Mouse (Mus musculus) macrophage (primary cell): ENCODE measurements around the gene Cyfip1. TPM values are rescaled to one million over a fixed set of nuclear protein-coding genes. Genes with fewer than 3 reads are reported as not detected.

Experiments used
- H3K27ac ChIP-seq: fragments of 350-480 bp; formaldehyde crosslinking; 2 replicates; pipeline ENCODE4 v1.9.0; 2021
- H3K36me3 ChIP-seq: fragments of 350-480 bp; formaldehyde crosslinking; 2 replicates; pipeline ENCODE4 v1.9.0; 2021; ENCODE audit errors: inconsistent target
- H3K4me3 ChIP-seq: fragments of 350-480 bp; formaldehyde crosslinking; 2 replicates; pipeline ENCODE4 v1.9.0; 2021; ENCODE audit errors: inconsistent target
- H3K79me2 ChIP-seq: fragments of 350-480 bp; formaldehyde crosslinking; 2 replicates; pipeline ENCODE4 v1.9.0; 2021; ENCODE audit errors: inconsistent target
- WGBS: methylation state at CpG from one replicate; pipeline ENCODE4 v1.1.7; 2026; ENCODE audit warnings: inconsistent platforms; ENCODE audit not compliant: missing documents; 5-methylcytosine and 5-hydroxymethylcytosine counted together
- polyA plus RNA-seq: library from polyadenylated mRNA; stranded (reverse); fragments of 250-400 nt; gene quantifications from 3 replicates; pipeline ENCODE4 v1.2.4, GENCODE M21; 2018; ENCODE audit warnings: inconsistent platforms
- total RNA-seq, 78 experiments: library from RNA; depleted of rRNA; stranded (reverse); fragments of 250-400 nt; gene quantifications; 1 replicate in 9 of 78; 2 replicates in 24 of 78; 3 replicates in 43 of 78; 4 replicates in 2 of 78; pipeline ENCODE4 v1.2.4; 2018; ENCODE audit warnings: inconsistent platforms in 56 of 78

Cyfip1 gene
- 100 to 1,000 TPM; 148 to 762 (median 285) TPM for total RNA-seq (2018; cell fraction: chromatin; rRNA removed)
- total RNA-seq (2018; cell fraction: cytosol; rRNA removed), result 100 to 1,000 TPM in 25 of 26 experiments, 10 to 100 TPM in 1; 99.8 to 224 (median 153) TPM
- total RNA-seq (2018; cell fraction: nucleus; rRNA removed), result 100 to 1,000 TPM; 116 to 365 (median 254) TPM
- 87.4 to 196 TPM (median 94.6 TPM) in 3 replicates for polyA plus RNA-seq

DNA sequence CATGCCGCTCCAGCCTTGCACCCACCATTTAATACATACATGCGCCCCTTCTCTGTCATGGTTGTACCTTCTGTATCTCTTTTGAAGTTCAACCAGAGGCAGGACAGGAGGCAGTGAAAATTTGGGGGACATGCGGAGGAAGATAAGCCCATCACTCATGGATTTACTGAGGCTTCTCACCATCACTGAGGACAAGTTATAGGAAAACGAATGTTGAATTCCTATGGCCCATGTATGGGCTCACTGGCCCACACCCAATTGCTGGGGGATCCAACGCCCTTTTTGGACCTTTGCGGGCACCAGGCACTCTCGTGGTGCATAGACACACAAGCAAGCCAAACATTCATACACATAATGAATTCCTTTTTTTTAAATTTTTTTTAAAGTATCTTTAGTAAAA, at the start of gene Cyfip1:
Gene Cyfip1, plus strand, starts transcription at position 301 of the 400 bp plus-strand sequence.
- no peaks in the 10 kb centered on the region for H3K36me3 ChIP-seq
- 82% methylated on average over 7 of the region's 7 CpGs for WGBS
- H3K4me3 ChIP-seq, result peak within 1 kb of the TSS; percentile 84
- peak within 1 kb of the TSS; percentile 66 for H3K27ac ChIP-seq
- peaks cover 42% of the 10 kb centered on the region for H3K79me2 ChIP-seq

DNA sequence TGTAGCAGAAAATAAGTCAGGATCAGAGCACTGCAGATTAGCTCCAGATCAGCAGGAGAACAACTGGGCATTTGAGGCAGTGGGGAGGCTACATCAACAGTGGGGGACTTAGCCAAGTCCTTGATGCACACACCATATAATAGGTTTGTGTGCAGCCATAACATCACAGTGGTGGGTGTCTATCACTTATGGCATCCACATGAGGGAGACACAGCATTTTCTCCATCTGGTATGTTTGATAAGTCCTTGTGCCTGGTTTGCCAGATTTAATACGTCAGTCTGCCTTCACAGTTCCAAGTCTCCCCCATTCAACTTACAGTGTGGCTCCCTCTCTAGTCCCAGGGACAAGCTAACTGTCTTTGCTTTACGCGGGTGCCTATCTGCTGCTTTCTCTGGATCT, 49.3 kb upstream of the Cyfip1 start:
- WGBS, result 97% methylated on average over 3 of the region's 3 CpGs
- peaks cover 13% of the 10 kb centered on the region for H3K36me3 ChIP-seq
- no peak overlapping the region for H3K27ac ChIP-seq
- H3K79me2 ChIP-seq, result peaks cover 26% of the 10 kb centered on the region
- H3K4me3 ChIP-seq, result no peak overlapping the region

- Histone ChIP-seq H3K36me3 (peaks cover 23% of the 10 kb centered on the region), H3K27ac (peak overlapping the region; percentile 22; the same call in 1 of the 2 replicates), H3K4me3 (peak overlapping the region; percentile 73), H3K79me2 (peaks cover 26% of the 10 kb centered on the region)
- WGBS, result 46% methylated on average over 13 of the region's 13 CpGs
These were observed 48.2 kb upstream of the Cyfip1 start for GRCm38 (mm10) chr7:55793236-55793951.

DNA sequence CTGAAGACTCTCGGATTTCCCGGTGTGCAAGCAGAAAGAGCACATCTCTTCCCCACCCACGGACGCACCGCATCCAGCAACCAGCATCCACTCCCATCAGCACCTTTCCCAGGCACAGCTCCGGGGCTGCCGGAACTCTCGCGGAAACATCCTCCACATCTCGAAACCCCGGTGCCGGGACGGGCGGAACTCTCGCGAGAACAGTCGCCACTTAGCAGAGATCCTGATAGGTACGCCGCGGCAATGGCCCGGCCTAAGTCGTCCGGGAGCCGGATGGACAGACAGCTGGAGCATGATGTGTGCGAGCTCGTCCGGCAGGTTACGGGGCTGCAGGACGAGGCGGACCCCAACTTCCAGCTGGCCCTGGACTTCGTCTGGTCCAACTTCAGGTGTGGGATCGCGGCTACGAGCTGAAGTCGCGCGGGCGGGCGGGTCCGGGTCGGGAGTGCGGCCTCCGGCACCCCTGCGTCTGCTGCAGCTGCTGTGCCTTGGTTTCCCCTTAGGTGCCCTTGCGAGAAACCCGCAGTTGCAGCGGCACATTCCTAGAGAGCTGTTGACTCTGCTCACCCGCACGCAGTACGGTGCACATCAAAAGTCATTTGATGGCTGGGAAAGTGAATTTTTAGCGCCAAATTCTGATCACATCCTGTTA, 47.5 kb upstream of the Cyfip1 start, which contains the start of gene Tubgcp5:
Gene Tubgcp5, plus strand, starts transcription at position 203 of the 652 bp plus-strand sequence.
- Histone ChIP-seq H3K4me3 (peak within 1 kb of the TSS; percentile 73), H3K36me3 (peaks cover 29% of the 10 kb centered on the region), H3K27ac (peak within 1 kb of the TSS; percentile 44), H3K79me2 (peaks cover 26% of the 10 kb centered on the region)
- under 1% methylated on average over 51 of the region's 51 CpGs for WGBS

DNA sequence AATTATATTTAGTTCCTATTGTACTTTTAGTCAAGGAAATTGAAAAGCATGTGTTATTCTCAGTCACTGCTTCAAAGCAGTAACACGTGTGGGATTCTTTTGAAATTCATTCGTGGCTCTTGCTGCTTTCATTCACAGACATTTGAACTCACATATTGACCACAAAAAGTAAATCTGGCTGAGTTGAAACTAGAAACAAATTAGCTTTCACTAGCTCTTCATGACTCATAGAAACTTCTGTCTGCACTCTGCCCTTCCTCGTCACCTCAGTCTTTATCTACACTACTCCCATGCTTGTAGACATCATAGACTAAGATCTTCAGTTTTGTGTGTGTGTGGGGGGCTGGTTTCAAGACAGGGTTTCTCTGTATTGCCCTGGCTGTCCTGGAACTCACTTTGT, 41.6 kb upstream of the Cyfip1 start:
- H3K79me2 ChIP-seq, result peaks cover 18% of the 10 kb centered on the region
- H3K36me3 ChIP-seq, result peaks cover 64% of the 10 kb centered on the region
- no peak overlapping the region for H3K27ac ChIP-seq
- no peak overlapping the region for H3K4me3 ChIP-seq
- 91% methylated on average over 3 of the region's 3 CpGs for WGBS

DNA sequence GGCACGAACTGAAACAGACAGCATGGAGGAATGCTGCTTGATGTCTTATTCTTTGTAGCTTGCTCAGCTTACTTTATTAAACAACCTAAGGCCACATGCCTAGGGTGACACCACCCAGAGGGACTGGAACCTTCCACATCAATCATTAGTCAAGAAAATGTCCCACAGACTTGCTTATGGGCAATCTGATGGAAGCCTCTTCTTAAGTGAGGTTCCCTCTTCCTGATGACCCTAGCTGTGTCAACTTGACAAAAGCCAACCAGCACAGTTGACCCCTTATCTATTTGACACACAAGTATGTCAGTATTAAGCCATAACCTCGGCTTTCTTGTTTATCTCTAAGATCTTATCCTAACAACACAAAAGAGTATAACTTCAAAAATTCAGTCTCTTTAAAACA, 31.6 kb upstream of the Cyfip1 start:
- H3K4me3 ChIP-seq, result no peak overlapping the region
- 95% methylated on average over 2 of the region's 2 CpGs for WGBS
- no peaks in the 10 kb centered on the region for H3K79me2 ChIP-seq
- no peak overlapping the region for H3K27ac ChIP-seq
- peaks cover 88% of the 10 kb centered on the region for H3K36me3 ChIP-seq

GRCm38 (mm10) chr7:55824468-55824867, 17.1 kb upstream of the Cyfip1 start:
- H3K4me3 ChIP-seq, result no peak overlapping the region
- H3K79me2 ChIP-seq, result no peaks in the 10 kb centered on the region
- H3K36me3 ChIP-seq, result peaks cover 61% of the 10 kb centered on the region
- H3K27ac ChIP-seq, result no peak overlapping the region
- 89% methylated on average over 5 of the region's 5 CpGs for WGBS

DNA sequence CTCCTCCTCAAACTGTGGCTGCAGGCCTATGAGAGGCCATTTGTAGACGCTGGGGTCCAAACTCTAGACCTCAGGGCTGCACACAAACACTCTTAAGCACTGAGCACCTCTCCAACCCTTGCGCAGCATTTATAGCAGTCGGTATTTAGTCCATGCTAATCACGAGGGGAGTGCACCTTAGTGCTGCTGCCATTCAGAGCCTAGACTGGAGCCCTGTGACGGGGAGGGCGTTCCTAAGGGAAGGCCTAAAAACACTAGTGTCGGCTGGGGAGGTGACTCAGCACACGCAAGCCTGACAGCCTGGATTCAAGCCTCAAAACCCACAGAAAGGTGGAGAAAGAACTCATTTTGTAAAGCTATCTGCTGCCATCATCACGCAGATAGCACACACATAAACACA, 14.0 kb upstream of the Cyfip1 start:
- WGBS, result 89% methylated on average over 9 of the region's 9 CpGs
- H3K4me3 ChIP-seq, result no peak overlapping the region
- no peaks in the 10 kb centered on the region for H3K79me2 ChIP-seq
- H3K36me3 ChIP-seq, result peaks cover 59% of the 10 kb centered on the region
- no peak overlapping the region for H3K27ac ChIP-seq

DNA sequence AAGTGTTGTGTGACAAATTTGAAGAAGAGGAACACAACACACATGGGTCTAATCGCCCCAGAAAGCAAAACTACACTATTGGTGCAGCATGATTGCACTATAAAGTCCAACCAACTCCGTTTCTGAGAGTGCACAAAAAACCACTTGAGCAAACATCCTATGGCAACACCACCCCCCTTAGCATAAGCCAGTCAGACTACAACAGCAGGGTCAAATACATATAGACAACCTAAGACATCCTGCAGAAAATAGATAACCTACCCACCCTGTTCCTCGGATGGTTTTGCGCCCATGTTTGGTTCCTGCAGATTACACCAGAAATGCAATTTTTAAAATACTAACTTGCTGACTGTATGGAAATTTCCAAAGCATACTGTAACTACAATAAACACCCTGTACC, 4.7 kb upstream of the Cyfip1 start:
- H3K4me3 ChIP-seq, result no peak overlapping the region
- no peaks in the 10 kb centered on the region for H3K79me2 ChIP-seq
- H3K36me3 ChIP-seq, result peaks cover 4% of the 10 kb centered on the region; the same call in 1 of the 2 replicates
- no peak overlapping the region for H3K27ac ChIP-seq
- 82% methylated on average over 4 of the region's 4 CpGs for WGBS

DNA sequence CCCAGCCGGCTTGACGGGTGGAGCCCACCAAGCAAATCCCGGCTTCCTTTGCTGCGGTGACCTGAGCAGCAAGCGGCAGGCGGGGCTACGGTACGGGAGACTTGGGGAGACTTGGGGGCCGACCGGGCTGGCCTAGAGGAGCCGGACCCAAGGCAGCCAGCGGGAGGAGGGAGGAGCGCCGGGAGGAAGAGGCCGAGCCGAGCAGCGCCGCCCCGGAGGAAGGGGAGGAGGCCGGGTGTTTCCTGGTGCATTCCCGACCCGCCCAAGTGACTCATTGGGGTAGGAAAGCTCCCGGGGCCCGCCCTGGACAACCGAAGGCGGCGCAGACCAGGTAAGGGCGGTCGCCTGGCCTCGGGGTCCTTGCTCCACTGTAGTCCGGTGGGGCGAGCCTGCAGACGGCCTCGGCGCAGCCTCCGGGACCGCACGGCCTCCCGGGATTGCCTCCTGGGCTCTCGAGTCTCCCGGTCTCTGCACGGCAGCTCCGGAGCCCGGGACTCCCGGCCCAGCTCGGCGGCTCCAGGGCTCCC, 495 bp downstream of the Cyfip1 start:
- Histone ChIP-seq H3K79me2 (peaks cover 48% of the 10 kb centered on the region), H3K27ac (peak overlapping the region; percentile 66), H3K36me3 (no peaks in the 10 kb centered on the region), H3K4me3 (peak overlapping the region; percentile 84)
- WGBS, result 0% methylated on average over 45 of the region's 47 CpGs

GRCm38 (mm10) chr7:55842504-55843152, 1.1 kb downstream of the Cyfip1 start:
- H3K4me3 ChIP-seq, result peak overlapping the region; percentile 84
- H3K36me3 ChIP-seq, result no peaks in the 10 kb centered on the region
- under 1% methylated on average over 37 of the region's 40 CpGs for WGBS
- peak overlapping the region; percentile 66 for H3K27ac ChIP-seq
- H3K79me2 ChIP-seq, result peaks cover 54% of the 10 kb centered on the region

- peak overlapping the region; percentile 42 for H3K27ac ChIP-seq
These were observed 5.2 kb downstream of the Cyfip1 start for GRCm38 (mm10) chr7:55846606-55847312.

DNA sequence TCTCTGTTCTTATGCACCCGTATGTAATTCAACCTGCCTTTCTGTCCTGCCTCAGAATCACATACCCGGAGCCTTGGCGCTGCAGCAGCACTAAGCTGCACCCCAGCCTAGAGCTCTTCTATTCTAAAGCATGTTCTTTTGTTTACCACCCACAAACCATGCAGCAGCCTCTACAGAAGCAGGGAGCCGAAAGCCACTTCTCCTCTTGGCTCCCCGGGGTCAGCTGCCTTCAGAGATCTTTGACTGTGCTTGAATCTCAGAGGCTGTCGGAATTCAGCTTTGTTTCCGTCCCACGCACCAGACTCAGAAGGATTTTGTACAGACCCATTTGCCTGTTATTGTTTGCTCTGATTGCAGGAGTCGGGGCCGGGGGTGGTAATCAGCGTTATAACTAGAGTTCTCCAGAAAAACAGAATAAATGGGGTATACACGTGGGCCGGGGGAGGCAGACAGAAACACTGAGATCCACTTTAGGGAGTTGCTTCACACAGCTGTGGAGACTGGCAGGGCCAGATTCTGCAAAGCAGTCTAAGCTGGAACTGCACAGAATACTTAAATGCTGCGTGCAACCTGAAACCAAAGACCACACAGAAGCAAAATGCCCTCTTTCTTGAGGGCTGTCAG, 8.5 kb downstream of the Cyfip1 start:
- no peak overlapping the region for H3K27ac ChIP-seq
- H3K79me2 ChIP-seq, result peaks cover 94% of the 10 kb centered on the region
- H3K4me3 ChIP-seq, result no peak overlapping the region
- no peaks in the 10 kb centered on the region for H3K36me3 ChIP-seq
- WGBS, result 94% methylated on average over 14 of the region's 14 CpGs

More at GRCm38 (mm10) chr7:55846606-55847312, 5.2 kb downstream of the Cyfip1 start:
- WGBS, result 83% methylated on average over 9 of the region's 9 CpGs
- H3K79me2 ChIP-seq, result peaks cover 96% of the 10 kb centered on the region
- H3K4me3 ChIP-seq, result no peak overlapping the region
- H3K36me3 ChIP-seq, result no peaks in the 10 kb centered on the region
